Comparison of ENCODE assay signal across 18 mouse cellular contexts in the genomic region with DNA sequence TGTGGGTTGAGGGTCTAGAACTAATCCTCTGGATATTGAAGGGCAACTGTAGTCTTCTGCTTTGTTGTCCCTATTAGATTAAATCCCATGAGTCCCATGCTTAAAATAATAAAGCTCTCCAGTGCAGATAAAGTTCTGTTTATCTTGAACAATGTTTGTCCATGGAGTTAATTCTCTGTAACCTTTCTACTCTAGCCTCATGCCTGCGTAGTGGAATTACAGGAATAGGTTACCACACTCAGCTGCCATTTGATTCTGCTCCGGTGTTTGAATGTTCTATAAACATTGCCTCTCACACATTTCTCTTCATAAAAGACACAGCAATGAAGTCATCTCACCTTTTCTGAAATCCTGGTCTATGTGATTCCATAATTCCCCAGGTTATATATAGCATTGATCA. TPM values are rescaled to one million over a fixed set of nuclear protein-coding genes. Genes with fewer than 3 reads are reported as not detected.
"Had no signal": no experiment of that assay in that cellular context is flagged by ENCODE, and none has a peak within 500 bp of the region (broad histone marks: within the 10 kb centered on the region; RNA-seq: fewer than 3 reads in every experiment).

No protein-coding gene starts in this region.

- H3K9ac ChIP-seq: limb, embryonic 13.5 days; midbrain, embryonic 12.5 days had no signal

- H3K9me3 ChIP-seq: limb, embryonic 13.5 days; megakaryocyte, embryonic 14.5 days; midbrain, embryonic 12.5 days had no signal

- DNase-seq: kidney, adult 18-20 months; kidney, postnatal 10 days; kidney, postnatal 4 days; left cerebral cortex, postnatal 4 days; lung, adult 2 months; right cerebral cortex, adult 18-20 months; right cerebral cortex, postnatal 25 days; thymus, adult 18-20 months; thymus, postnatal 14 days had no signal

- H3K27ac ChIP-seq: limb, embryonic 13.5 days; macrophage; midbrain, embryonic 12.5 days had no signal

- H3K27me3 ChIP-seq: limb, embryonic 13.5 days; megakaryocyte, embryonic 14.5 days; midbrain, embryonic 12.5 days had no signal

- H3K4me3 ChIP-seq: limb, embryonic 13.5 days; megakaryocyte, embryonic 14.5 days; midbrain, embryonic 12.5 days had no signal

- ATAC-seq: lung, postnatal 0 days had no signal

- H3K36me3 ChIP-seq: limb, embryonic 13.5 days had no signal

- H3K4me2 ChIP-seq: limb, embryonic 13.5 days; midbrain, embryonic 12.5 days had no signal

RNA-seq across cellular contexts. Expression of gene Tmem45a2, which starts 56.7 kb away (rescaled TPM):
- total RNA-seq: layer of hippocampus, postnatal 14 days; left cerebral cortex, postnatal 10 days; left cerebral cortex, postnatal 4 days; midbrain, postnatal 0 days had no signal
- polyA plus RNA-seq: kidney, embryonic 14.5 days; lung, postnatal 0 days; macrophage; midbrain, embryonic 12.5 days had no signal
